ENCODE assay signal across 8 mouse cellular contexts in genomic region chr10:75059396-75059795, GRCm38 (mm10). TPM values are rescaled to one million over a fixed set of nuclear protein-coding genes. Genes with fewer than 3 reads are reported as not detected.
DNase-seq lines count a peak whose midpoint lies in the region; ATAC-seq and TF ChIP-seq lines count a peak whose summit lies in the region.

No protein-coding gene starts in this region.

- ATAC-seq in cerebellum, adult (ENCODE audit: insufficient number of reproducible peaks, low FRiP score, low TSS enrichment): peak; percentile 61; the same call in 1 of the 2 replicates
- ATAC-seq in forebrain, embryonic 14.5 days: peak; percentile 35; the same call in 1 of the 2 replicates
- peak; percentile 30; the same call in 1 of the 2 replicates for ATAC-seq in neural tube, embryonic 15.5 days (ENCODE audit: low FRiP score)

- peaks cover 46% of the 10 kb centered on the region for H3K27me3 ChIP-seq in E14TG2a.4 (ENCODE audit: insufficient read depth, low read length)
- no peaks in the 10 kb centered on the region for H3K27me3 ChIP-seq in forebrain, embryonic 14.5 days (replicated peaks; ENCODE audit: control insufficient read depth, insufficient read depth, low read length)
- no peaks in the 10 kb centered on the region for H3K27me3 ChIP-seq in neural tube, embryonic 15.5 days (replicated peaks)

- H3K4me3 ChIP-seq in E14TG2a.4 (replicated peaks; ENCODE audit: low read length): peak overlapping the region; percentile 87; the same call in 1 of the 2 replicates
- no peak overlapping the region for H3K4me3 ChIP-seq in forebrain, embryonic 14.5 days (ENCODE audit: low read depth, low read length)
- no peak overlapping the region for H3K4me3 ChIP-seq in lung, adult 2 months (replicated peaks; ENCODE audit: extremely low read depth, low read depth, low read length)
- H3K4me3 ChIP-seq in neural tube, embryonic 15.5 days (replicated peaks): peak overlapping the region; percentile 75

- peak; percentile 40 for TF ChIP-seq CTCF in E14TG2a.4 (conservative IDR thresholded peaks at IDR 0.05; ENCODE audit: low read length)
- peak; percentile 88 for TF ChIP-seq CTCF in lung, adult 2 months (IDR thresholded peaks at IDR 0.05; ENCODE audit: insufficient read depth, low read length)

- no peaks in the 10 kb centered on the region for H3K9me3 ChIP-seq in E14TG2a.4 (ENCODE audit: low read length)
- H3K9me3 ChIP-seq in forebrain, embryonic 14.5 days (replicated peaks; ENCODE audit: control insufficient read depth, low read length): no peaks in the 10 kb centered on the region
- no peaks in the 10 kb centered on the region for H3K9me3 ChIP-seq in neural tube, embryonic 15.5 days (replicated peaks)

- peaks cover 43% of the 10 kb centered on the region for H3K4me1 ChIP-seq in E14TG2a.4 (replicated peaks; ENCODE audit: low read depth, low read length)
- H3K4me1 ChIP-seq in forebrain, embryonic 14.5 days (ENCODE audit: control insufficient read depth, insufficient read depth, low read length): peaks cover 37% of the 10 kb centered on the region
- H3K4me1 ChIP-seq in lung, adult 2 months (ENCODE audit: control insufficient read depth, insufficient read depth, low read length): peaks cover 14% of the 10 kb centered on the region
- peaks cover 62% of the 10 kb centered on the region for H3K4me1 ChIP-seq in neural tube, embryonic 15.5 days

- no peak for TF ChIP-seq POLR2A in lung, adult 2 months (IDR thresholded peaks at IDR 0.05; ENCODE audit: borderline replicate concordance, extremely low read depth, low read depth, low read length)

- intact Hi-C loops in heart, postnatal 36 days (cut with DNase I): loop anchor here (1.0 to 10.0 kb wide), 2 partner anchors 92 to 195 kb away; no protein-coding TSS in a partner anchor

- H3K9ac ChIP-seq in forebrain, embryonic 14.5 days (ENCODE audit: low read length): no peak overlapping the region
- H3K9ac ChIP-seq in neural tube, embryonic 15.5 days (replicated peaks): no peak overlapping the region

- H3K27ac ChIP-seq in forebrain, embryonic 14.5 days (ENCODE audit: low read depth, low read length): no peak overlapping the region
- H3K27ac ChIP-seq in neural tube, embryonic 15.5 days (replicated peaks): peak overlapping the region; percentile 15; the same call in 1 of the 2 replicates

- under 1% methylated on average over 11 of the region's 11 CpGs for WGBS in forebrain, embryonic 14.5 days
- WGBS in lung, adult 2 months: under 1% methylated on average over 11 of the region's 11 CpGs
- WGBS in neural tube, embryonic 15.5 days: under 1% methylated on average over 11 of the region's 11 CpGs

- 0 out of 2 replicates have a peak, but pooled peaks cover 10% of the 10 kb centered on the region for H3K36me3 ChIP-seq in E14TG2a.4 (ENCODE audit: insufficient read depth, low read length)
- H3K36me3 ChIP-seq in forebrain, embryonic 14.5 days (ENCODE audit: control insufficient read depth, insufficient read depth, low read length): no peaks in the 10 kb centered on the region
- H3K36me3 ChIP-seq in neural tube, embryonic 15.5 days: no peaks in the 10 kb centered on the region

- peak; percentile 88 for DNase-seq in forebrain, embryonic 14.5 days (ENCODE audit: low spot score)
- peak; percentile 75 to 79 for DNase-seq in heart, postnatal 36 days
- peak; percentile 85 for DNase-seq in layer of hippocampus, adult 11-12 months (ENCODE audit: low spot score)
- peak; percentile 70 for DNase-seq in lung, adult 2 months
- DNase-seq in thymus, postnatal 0 days (ENCODE audit: low spot score): peak; percentile 80

- peak overlapping the region; percentile 93 for H3K4me2 ChIP-seq in forebrain, embryonic 14.5 days (ENCODE audit: low read length)
- H3K4me2 ChIP-seq in neural tube, embryonic 15.5 days: peak overlapping the region; percentile 94

RNA-seq across cellular contexts. Expression of gene Bcr, which starts 1.0 kb away (rescaled TPM):
- 12.6 and 12.8 TPM in 2 replicates for polyA plus RNA-seq in forebrain, embryonic 14.5 days (2014; fragmentation: Nextera tagmentation; extraction: Ambion mirVana)
- total RNA-seq in heart, postnatal 36 days (2021): 1 to 10 TPM; 8.3 to 9.1 TPM
- polyA plus RNA-seq in lung, adult 2 months (2012; rRNA removed): 51.8 and 51.9 TPM in 2 replicates
- 13.9 and 15.6 TPM in 2 replicates for polyA plus RNA-seq in neural tube, embryonic 15.5 days (2015; fragmentation: Nextera tagmentation; extraction: Ambion mirVana)
- polyA plus RNA-seq in thymus, postnatal 0 days (2015; fragmentation: Nextera tagmentation; extraction: Ambion mirVana): 4.0 and 5.6 TPM in 2 replicates

RNA-seq across cellular contexts. Expression of gene Rab36, which starts 22.5 kb away (rescaled TPM):
- 10.5 and 11.1 TPM in 2 replicates for polyA plus RNA-seq in forebrain, embryonic 14.5 days (2014; fragmentation: Nextera tagmentation; extraction: Ambion mirVana)
- under 1 TPM; 0.58 to 0.92 TPM for total RNA-seq in heart, postnatal 36 days (2021)
- polyA plus RNA-seq in lung, adult 2 months (2012; rRNA removed): 13.4 and 19.3 TPM in 2 replicates
- 16.7 and 17.4 TPM in 2 replicates for polyA plus RNA-seq in neural tube, embryonic 15.5 days (2015; fragmentation: Nextera tagmentation; extraction: Ambion mirVana)
- 0.77 and 1.2 TPM in 2 replicates for polyA plus RNA-seq in thymus, postnatal 0 days (2015; fragmentation: Nextera tagmentation; extraction: Ambion mirVana)

RNA-seq across cellular contexts. Expression of gene Rsph14, which starts 27.0 kb away (rescaled TPM):
- polyA plus RNA-seq in forebrain, embryonic 14.5 days (2014; fragmentation: Nextera tagmentation; extraction: Ambion mirVana): 0.22 TPM in 1 of 2 replicates, not detected in the other
- total RNA-seq in heart, postnatal 36 days (2021): not detected
- polyA plus RNA-seq in lung, adult 2 months (2012; rRNA removed): 3.3 and 6.1 TPM in 2 replicates
- 0.46 and 0.58 TPM in 2 replicates for polyA plus RNA-seq in neural tube, embryonic 15.5 days (2015; fragmentation: Nextera tagmentation; extraction: Ambion mirVana)
- polyA plus RNA-seq in thymus, postnatal 0 days (2015; fragmentation: Nextera tagmentation; extraction: Ambion mirVana): 0.39 and 0.55 TPM in 2 replicates

Comparison
In these comparisons a context has a peak if more than half of its experiments do, and no peak if none do; other contexts are left out.
1. H3K4me3 ChIP-seq: peak in E14TG2a.4 (single experiment) and neural tube, embryonic 15.5 days (single experiment); none in forebrain, embryonic 14.5 days (single experiment) and lung, adult 2 months (single experiment).
2. Peak in every context shown above with its lines, with median percentiles within 50 percentile points of each other: ATAC-seq and DNase-seq.